16 mouse cellular contexts compared by ENCODE assay signal in the genomic region with DNA sequence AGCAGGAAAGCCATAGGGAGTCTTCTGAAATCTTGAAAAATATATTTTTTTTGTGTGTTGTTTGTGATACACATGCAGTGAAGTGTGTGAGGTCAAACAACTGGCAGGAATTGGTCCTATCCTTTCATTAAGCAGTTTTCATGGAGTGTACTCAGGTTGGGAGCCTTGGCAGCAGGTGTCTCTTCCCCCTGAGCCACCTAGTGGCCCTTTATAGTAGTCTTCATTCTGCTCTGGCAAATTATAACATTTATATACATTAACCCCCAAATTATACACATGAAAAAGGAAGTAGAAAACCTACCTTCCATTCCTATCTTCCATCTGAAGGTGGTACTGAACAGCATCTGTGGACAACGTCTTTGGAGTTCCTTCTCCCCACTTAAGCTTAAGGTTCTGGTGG.
A peak's percentile ranks its signal among the peaks of the same experiment; 100 is the strongest.
DNase-seq lines count a peak whose midpoint lies in the region; ATAC-seq and TF ChIP-seq lines count a peak whose summit lies in the region.
"Had no signal": no experiment of that assay in that cellular context is flagged by ENCODE, and none has a peak within 500 bp of the region (broad histone marks: within the 10 kb centered on the region; RNA-seq: fewer than 3 reads in every experiment).

No protein-coding gene starts in this region.

- H3K27me3 ChIP-seq in cerebellum, adult 2 months (ENCODE audit: control insufficient read depth, insufficient read depth, low read length), result no peaks in the 10 kb centered on the region
- no peaks in the 10 kb centered on the region for H3K27me3 ChIP-seq in midbrain, postnatal 0 days (ENCODE audit: insufficient read depth, low read length)
- no peaks in the 10 kb centered on the region for H3K27me3 ChIP-seq in midbrain, embryonic 15.5 days (replicated peaks)
- H3K27me3 ChIP-seq: forebrain, embryonic 13.5 days; hindbrain, embryonic 15.5 days; midbrain, embryonic 12.5 days had no signal

- peaks cover 29% of the 10 kb centered on the region; the same call in 1 of the 2 replicates for H3K36me3 ChIP-seq in midbrain, postnatal 0 days (ENCODE audit: insufficient read depth, low read length)
- H3K36me3 ChIP-seq in midbrain, embryonic 15.5 days (replicated peaks), result peaks cover 38% of the 10 kb centered on the region

- no peak for DNase-seq in cerebellum, adult 2 months
- DNase-seq in cerebellum, adult 18-20 months, result no peak
- no peak for DNase-seq in layer of hippocampus, adult 2 months (ENCODE audit: low spot score in 2 of 2)
- no peak for DNase-seq in layer of hippocampus, postnatal 10 days (ENCODE audit: low spot score in 2 of 2)
- peak; percentile 8 for DNase-seq in midbrain, postnatal 0 days (ENCODE audit: low spot score)
- no peak for DNase-seq in urinary bladder, postnatal 14 days (ENCODE audit: low spot score)
- DNase-seq: cerebellum, adult 8-10 months; heart, adult 18-20 months; kidney, adult 9 months; lung, postnatal 14 days; right cerebral cortex, postnatal 14 days had no signal

- WGBS in cerebellum, adult 2 months, result 78% methylated on average over 1 of the region's 1 CpGs
- WGBS in midbrain, postnatal 0 days, result 79% methylated on average over 1 of the region's 1 CpGs
- 94% methylated on average over 1 of the region's 1 CpGs for WGBS in midbrain, embryonic 15.5 days

- 0 out of 2 replicates have a peak, but pooled peaks have one; percentile 20 for TF ChIP-seq CTCF in cerebellum, adult 2 months (IDR thresholded peaks at IDR 0.05; ENCODE audit: borderline replicate concordance, insufficient read depth, low read depth, low read length)
- TF ChIP-seq CTCF in layer of hippocampus, adult 2 months (conservative IDR thresholded peaks at IDR 0.05), result peak; percentile 62
- TF ChIP-seq CTCF in midbrain, postnatal 0 days (IDR thresholded peaks at IDR 0.05), result peak; percentile 57

- ATAC-seq in midbrain, postnatal 0 days (ENCODE audit: low FRiP score), result no peak
- no peak for ATAC-seq in midbrain, embryonic 15.5 days (replicated peaks)
- ATAC-seq in monocyte, adult 5-6 weeks (replicated peaks; ENCODE audit: insufficient number of reproducible peaks, low FRiP score, low TSS enrichment, poor library complexity, severe bottlenecking), result no peak
- ATAC-seq: forebrain, embryonic 13.5 days had no signal

- no peaks in the 10 kb centered on the region for H3K9me3 ChIP-seq in midbrain, postnatal 0 days (ENCODE audit: low read length)
- H3K9me3 ChIP-seq in midbrain, embryonic 15.5 days, result no peaks in the 10 kb centered on the region
- H3K9me3 ChIP-seq: forebrain, embryonic 13.5 days; hindbrain, embryonic 15.5 days; midbrain, embryonic 12.5 days had no signal

- no peak for TF ChIP-seq POLR2A in cerebellum, adult 2 months (IDR thresholded peaks at IDR 0.05; ENCODE audit: borderline replicate concordance, insufficient read depth, low read length)

- no peak overlapping the region for H3K4me2 ChIP-seq in midbrain, postnatal 0 days (ENCODE audit: low read depth, low read length, poor library complexity, severe bottlenecking)
- no peak overlapping the region for H3K4me2 ChIP-seq in midbrain, embryonic 15.5 days
- H3K4me2 ChIP-seq: forebrain, embryonic 13.5 days; hindbrain, embryonic 15.5 days; midbrain, embryonic 12.5 days had no signal

- H3K9ac ChIP-seq in midbrain, postnatal 0 days (replicated peaks; ENCODE audit: low read length, poor library complexity, severe bottlenecking), result no peak overlapping the region
- no peak overlapping the region for H3K9ac ChIP-seq in midbrain, embryonic 15.5 days
- H3K9ac ChIP-seq: forebrain, embryonic 13.5 days; hindbrain, embryonic 15.5 days; midbrain, embryonic 12.5 days had no signal

- no peaks in the 10 kb centered on the region for H3K4me1 ChIP-seq in cerebellum, adult 2 months (ENCODE audit: control insufficient read depth, insufficient read depth, low read length)
- no peaks in the 10 kb centered on the region for H3K4me1 ChIP-seq in midbrain, postnatal 0 days (ENCODE audit: insufficient read depth, low read length)
- no peaks in the 10 kb centered on the region for H3K4me1 ChIP-seq in midbrain, embryonic 15.5 days
- H3K4me1 ChIP-seq: forebrain, embryonic 13.5 days; hindbrain, embryonic 15.5 days; midbrain, embryonic 12.5 days had no signal

- H3K4me3 ChIP-seq in cerebellum, adult 2 months (replicated peaks; ENCODE audit: insufficient read depth, low read depth, low read length), result no peak overlapping the region
- H3K4me3 ChIP-seq in layer of hippocampus, adult 2 months, result no peak overlapping the region
- H3K4me3 ChIP-seq in midbrain, postnatal 0 days (ENCODE audit: low read depth, low read length), result no peak overlapping the region
- H3K4me3 ChIP-seq in midbrain, embryonic 15.5 days, result no peak overlapping the region
- H3K4me3 ChIP-seq: forebrain, embryonic 13.5 days; hindbrain, embryonic 15.5 days; midbrain, embryonic 12.5 days had no signal

- H3K27ac ChIP-seq in cerebellum, adult 2 months (ENCODE audit: insufficient read depth, low read length), result no peak overlapping the region
- H3K27ac ChIP-seq in layer of hippocampus, adult 2 months, result no peak overlapping the region
- no peak overlapping the region for H3K27ac ChIP-seq in midbrain, postnatal 0 days (ENCODE audit: low read depth, low read length)
- H3K27ac ChIP-seq in midbrain, embryonic 15.5 days, result no peak overlapping the region
- H3K27ac ChIP-seq: forebrain, embryonic 13.5 days; hindbrain, embryonic 15.5 days; midbrain, embryonic 12.5 days had no signal
